Mouse (Mus musculus): ENCODE measurements around the gene Ahsa1.
"Not testable (repeated sequence)": the region's sequence is repeated elsewhere in the genome, so short reads cannot be mapped to it uniquely, and the experiment has no call there.

The Ahsa1 gene

DNA sequence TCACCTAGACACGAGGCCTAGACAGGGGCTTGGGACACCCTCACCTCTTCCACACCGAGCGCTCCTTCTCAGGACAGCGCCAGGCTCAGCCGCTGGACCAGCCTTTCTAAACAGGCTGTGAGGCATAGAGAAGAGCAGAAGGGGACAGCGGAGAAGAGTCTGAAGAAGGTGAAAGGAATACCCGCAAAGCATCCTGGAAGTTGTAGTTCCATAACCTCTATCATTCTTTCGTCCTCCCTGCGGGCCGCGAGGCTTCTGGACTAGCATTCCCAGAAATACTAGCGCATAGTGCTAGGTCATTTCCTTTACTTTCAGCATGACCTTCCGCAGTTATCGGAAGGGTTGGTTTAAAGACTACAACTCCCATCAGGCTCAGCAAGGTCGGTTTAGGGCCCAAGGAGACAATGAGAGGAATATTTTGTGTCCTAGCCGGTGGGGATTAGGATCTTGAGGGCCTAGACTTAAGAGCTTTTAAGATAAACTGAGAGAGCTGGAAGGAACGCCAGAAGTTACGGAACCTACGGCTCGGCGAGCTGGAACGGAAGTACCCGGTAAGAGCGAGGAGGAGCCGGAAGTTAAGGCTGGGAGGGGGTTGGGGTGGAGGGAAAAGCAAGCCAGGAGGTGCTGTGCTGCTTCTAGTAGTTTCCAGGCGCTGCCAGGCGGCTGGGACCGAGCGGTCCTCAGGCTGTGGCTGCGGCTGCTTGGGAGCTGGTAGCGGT lies at the start of gene Ahsa1, which contains the start of gene Vipas39:
TSS of gene Ahsa1 (plus strand) at position 372 of the 719 bp plus-strand sequence.
TSS of gene Vipas39 (minus strand) at position 149 of the 719 bp plus-strand sequence.
- DNase-seq (ENCODE audit: low spot score): peak; percentile 85

DNA sequence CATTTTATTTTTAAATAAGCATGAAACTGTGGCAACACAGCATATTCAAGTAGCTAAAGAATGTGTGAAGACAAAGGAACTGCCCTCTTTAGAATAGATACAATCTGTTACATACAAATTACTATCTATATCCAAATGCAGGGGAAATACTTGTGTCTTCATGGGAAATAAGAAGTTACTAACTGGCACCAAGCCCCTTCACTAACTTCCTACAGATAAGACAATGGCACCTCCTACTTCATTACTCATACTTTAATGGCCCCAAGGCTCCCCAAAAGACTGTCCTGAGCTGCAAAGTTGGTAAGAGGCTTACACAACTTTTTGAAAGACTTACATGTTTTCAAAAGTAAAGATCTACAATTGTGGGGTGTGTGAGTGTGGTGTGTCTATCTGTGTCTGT lies 48.7 kb upstream of the Ahsa1 start:
- DNase-seq (ENCODE audit: low spot score): no peak

DNA sequence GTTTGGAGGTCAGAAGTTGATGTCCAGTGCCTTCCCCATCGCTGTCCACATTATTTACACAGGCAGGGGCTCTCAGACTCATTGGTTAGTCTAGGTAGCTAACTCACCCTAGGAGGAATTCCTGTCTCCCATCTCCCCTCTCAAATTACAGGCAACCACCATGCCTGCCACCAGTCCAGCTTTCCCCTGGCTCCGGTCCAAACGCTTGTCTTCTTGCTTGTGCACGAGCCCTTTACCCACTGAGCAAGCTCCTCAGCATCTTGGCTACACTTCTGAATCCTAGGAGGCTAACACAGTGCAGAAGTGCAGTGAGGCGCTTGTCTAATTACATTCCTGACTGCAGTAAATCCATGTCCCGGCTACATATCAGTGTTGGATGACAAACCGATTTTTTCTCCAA lies 46.9 kb upstream of the Ahsa1 start:
- DNase-seq (ENCODE audit: low spot score): no peak

DNA sequence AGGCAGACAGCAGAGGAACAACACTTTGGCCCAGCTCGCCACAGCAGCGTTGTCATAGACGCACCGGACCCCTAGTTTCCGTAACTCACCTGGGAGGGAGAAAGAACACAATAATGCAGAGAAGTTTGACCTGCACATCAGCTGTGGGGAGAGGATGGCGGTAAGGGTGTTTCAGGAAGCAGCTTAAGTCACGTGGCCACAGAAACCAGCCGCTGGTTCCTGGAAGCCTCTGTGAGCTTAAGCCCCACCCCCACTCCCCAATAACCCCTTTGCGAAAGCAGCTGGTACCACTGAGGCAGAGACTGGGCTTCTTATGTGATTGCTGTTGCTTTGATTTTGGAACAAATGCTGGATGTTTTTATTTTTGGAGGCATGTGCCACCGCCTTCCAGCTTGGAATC lies 41.3 kb upstream of the Ahsa1 start:
- no peak for DNase-seq (ENCODE audit: low spot score)

DNA sequence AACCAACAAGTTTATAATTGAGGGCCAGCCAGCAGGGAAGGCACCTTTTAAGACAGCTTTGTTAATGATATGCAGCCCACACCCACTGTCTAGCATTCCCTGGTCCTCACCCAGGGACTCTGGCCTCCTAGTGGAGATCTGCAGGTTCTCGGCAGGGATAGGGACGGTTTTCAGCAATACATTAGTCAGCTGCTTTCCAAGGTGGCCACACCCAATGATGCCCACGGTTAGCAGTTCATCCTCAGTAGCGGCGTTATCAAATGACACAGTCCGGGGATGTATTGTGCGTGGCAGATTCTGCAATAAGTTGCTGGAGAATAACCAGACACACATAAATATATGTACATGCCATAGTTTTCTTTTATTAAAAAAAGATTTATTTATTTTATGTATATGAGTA lies 39.5 kb upstream of the Ahsa1 start:
- DNase-seq (ENCODE audit: low spot score): no peak

DNA sequence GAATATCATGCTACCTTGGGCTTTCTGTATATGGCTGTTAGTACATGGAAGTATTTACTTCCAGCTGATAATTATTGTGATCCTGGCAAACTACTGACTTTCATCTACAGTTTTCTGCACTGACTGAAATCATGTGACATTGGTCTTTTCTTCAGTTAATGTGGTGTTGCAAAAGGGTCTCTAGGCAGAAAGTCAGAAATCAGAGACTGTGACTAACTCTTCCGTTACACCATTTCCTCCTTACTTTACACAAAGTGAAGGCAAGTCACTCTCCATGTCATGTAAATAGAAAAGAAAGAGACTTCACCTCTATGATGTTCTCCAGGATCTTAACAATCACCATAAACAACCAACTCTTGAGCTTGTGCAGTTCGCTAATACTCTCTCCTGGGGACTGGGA lies 36.6 kb upstream of the Ahsa1 start:
- DNase-seq (ENCODE audit: low spot score): no peak

DNA sequence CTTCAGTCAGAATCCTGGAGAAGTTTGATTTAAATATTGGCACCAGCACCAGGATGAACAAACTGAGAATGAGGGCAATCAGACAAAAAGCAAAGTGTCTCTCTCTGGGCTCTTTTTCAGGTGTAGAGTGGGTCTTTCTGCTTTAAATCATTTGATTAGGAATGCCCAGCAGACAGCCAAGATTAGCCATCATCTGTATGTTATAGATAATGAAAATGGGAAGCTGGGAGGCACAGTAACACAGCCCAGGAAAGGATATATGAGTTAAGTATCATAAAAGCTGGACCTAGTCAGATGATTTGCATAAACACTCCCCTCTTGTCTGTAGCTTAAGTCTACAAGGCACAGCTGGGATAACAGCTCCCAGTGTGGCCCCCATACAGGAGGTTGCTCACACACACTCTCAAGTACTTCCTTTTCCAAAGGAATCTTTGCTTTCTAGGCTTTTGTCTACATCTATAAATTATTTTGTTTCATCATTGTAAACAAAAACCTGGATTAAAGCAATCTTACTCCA lies 35.8 kb upstream of the Ahsa1 start:
- no peak for DNase-seq (ENCODE audit: low spot score)

DNA sequence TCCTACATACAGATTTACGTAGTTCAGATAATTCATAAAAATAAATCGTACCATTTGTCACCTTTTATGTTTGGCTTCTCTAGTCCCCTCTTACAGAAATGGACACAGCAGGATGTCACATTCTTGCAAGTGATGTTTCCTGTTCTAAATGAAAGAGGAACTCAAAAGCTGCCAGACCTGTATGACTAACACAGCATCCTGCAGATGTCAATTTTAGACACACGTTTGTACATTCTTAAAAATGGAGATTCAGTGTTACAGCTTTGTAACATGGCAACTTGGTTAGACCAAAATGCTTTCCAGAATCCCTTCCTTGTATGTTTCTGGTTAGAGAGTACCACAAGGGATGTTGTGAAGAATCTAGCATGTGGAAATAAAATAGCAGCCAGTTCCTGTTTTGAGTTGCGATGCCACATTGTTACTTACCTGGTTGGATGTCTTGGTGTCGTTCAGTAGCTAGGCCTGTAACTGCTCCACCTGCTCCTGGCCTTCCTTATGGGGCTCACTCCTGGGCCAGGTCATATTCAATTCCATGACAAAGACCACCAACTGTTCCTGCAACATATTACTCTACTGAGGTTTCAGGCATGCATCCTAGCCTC lies 29.3 kb upstream of the Ahsa1 start:
- DNase-seq (ENCODE audit: low spot score): no peak

DNA sequence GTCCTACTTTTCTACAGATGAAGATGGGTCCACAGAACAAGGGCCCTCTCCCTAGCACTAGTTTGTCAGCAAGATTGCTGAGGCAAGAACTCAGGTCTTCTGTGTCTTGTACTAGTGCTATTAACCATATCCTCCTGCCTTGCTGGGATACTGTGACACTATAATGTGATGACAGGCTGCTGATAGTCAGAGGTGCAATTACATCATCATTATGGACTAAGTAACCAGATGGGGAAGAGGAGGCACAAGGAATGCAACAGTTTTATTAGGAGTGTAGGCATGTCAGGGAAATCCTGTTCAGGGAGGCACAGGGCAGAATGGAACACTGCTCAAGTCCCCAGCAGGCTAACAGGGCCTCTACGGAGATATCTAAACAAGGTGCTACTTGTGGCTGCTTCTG lies 27.6 kb upstream of the Ahsa1 start, which contains the start of gene Noxred1:
TSS of gene Noxred1 (minus strand) at position 101 of the 400 bp plus-strand sequence.
- DNase-seq (ENCODE audit: low spot score): no peak

DNA sequence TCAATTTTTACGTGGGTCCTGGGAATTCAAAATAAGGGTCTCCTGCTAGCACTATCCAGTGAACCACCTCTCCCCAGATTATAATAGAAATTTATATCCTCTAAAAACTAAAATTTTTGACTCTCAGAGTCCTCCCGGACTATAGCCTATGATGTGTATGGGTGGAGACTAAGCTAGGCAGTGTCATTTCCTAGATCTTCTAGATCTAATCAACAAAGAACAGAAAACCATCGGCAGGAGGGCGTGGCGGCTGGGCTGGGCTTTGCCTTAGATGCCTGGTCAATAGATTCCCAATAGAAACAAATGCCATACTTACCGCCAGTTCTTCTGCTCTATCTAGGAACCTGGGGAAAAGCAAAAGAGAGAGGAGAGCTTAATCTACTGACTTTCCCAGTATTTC lies 16.1 kb upstream of the Ahsa1 start:
- DNase-seq (ENCODE audit: low spot score): no peak

DNA sequence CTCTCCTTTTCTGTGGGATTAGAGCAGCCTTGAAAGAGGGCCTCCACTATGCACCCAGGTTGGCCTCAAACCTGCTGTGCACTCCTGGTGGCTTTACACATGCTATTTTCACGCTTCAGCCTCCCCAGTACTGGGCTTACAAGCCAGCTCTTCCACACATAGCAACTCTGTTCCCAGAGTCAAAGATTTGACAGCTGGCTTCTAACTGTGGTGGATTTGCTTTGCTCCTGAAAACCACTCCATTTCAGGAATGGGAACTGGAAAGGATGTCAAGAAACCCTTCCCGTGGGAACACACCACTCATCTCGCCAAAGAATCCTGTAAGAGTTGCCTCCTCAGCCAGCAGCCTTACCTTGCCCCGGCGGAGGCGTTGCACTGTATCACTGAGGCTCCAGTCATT lies 12.4 kb upstream of the Ahsa1 start:
- no peak for DNase-seq (ENCODE audit: low spot score)

DNA sequence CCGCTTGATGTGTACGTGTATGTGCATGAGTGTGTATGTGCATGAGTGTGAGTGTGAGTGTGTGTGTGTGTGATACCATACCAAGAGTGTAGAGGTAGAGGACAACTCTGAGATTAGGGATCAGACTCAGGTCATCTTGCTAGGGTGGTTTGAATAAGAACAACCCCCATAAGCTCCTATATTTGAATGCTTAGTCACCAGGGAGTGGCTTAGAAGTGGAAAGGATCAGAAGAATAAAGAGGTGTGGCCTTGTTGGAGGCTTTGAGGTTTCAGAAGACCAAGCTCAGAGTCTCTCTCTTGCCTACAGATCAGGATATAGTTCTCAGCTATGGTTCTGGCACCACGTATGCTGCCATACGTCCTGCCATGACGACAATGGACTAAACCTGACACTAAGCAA lies 9.7 kb upstream of the Ahsa1 start:
- DNase-seq (ENCODE audit: low spot score): no peak

DNA sequence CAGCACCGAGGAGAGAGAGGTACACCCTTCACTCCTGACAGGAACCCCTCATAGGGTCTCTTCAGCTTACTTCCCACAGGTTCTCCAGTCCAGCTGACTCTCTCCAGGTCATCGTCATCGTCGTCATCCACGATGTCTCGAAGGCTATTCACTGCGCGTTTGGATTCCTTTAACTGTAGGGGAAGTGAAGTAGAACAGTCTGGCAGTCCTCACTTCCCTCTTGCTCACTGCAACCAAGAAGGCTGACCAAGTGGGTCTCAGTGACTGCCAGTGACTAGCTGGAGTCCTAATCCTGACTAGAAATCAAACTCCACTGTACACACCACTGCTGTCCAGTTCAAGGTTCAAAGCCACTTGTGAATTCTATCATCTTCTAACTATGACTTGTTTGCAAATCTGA lies 5.7 kb upstream of the Ahsa1 start:
- DNase-seq (ENCODE audit: low spot score): no peak

DNA sequence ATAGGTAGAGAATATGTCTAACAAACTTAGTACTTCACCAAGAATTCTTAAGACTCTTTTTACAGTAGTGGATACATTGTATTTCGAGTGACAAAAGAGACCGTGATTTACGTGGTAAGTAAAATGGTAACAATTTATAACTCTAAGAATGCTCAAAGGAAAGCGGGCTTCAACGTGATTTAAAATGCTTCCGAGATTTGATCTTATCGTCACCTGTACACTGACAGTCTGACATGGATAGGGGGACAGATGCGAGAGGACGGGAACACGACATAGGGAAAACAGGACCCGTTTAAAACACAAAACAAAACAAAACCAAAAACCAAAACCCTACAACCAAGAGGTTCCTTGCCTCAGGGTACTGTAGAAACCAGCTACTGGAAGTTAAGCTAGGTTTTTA lies 835 bp upstream of the Ahsa1 start:
- DNase-seq (ENCODE audit: low spot score): no peak

DNA sequence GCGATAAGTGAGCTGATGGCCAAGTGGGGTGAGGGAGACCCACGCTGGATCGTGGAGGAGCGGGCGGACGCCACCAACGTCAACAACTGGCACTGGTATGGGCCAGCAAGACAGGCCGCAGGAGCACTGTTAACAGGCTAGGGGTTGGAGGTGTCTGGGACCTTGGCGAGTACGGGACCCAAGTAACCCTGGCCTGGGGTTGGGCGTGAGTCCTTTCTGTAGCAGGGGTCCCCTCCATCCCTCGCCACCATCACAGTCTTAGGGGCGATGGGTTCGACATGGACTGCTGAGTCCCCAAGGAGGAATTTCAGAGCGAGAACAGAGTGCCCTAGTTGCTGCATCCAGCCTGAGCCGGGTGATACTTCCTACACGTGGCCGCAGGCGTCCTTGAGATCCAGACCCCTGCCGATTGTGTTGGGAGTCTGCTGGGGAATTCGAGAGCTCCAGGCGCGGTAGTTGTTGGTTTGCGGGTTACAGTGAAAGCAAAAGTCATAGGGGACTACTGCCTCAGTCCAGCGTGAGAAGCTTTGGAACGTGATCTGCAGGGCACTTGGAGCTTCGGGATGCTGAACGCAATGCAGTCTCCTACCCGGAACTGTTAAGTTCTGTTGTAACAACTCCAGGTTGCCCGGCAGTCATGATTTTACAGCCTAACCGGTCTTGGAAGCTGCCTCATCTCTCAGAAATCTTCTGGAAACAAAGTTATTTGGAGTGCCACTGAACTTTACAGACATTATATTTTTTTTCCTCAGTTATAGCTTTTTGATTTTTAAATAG lies 736 bp downstream of the Ahsa1 start:
- no peak for DNase-seq (ENCODE audit: low spot score)

DNA sequence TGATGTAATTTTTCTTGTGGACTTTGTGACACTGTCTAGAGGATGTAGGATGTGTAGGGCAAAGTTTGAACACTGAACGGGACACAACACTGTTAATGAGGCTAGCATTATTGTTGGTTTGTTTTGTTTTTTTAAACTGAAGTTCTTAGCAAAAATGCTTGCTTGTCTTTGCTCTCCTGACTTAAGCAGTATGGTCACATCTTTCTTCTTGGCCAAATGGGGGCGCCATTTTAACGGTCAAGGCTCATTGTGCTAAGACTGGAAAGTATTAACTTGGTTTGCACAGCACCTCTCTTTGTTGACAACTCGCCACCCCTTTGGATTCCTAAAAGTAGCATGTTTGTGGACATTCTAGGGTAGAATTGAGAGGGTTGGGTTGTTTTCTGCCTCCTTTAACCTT lies 1.4 kb downstream of the Ahsa1 start:
- no peak for DNase-seq (ENCODE audit: low spot score)

DNA sequence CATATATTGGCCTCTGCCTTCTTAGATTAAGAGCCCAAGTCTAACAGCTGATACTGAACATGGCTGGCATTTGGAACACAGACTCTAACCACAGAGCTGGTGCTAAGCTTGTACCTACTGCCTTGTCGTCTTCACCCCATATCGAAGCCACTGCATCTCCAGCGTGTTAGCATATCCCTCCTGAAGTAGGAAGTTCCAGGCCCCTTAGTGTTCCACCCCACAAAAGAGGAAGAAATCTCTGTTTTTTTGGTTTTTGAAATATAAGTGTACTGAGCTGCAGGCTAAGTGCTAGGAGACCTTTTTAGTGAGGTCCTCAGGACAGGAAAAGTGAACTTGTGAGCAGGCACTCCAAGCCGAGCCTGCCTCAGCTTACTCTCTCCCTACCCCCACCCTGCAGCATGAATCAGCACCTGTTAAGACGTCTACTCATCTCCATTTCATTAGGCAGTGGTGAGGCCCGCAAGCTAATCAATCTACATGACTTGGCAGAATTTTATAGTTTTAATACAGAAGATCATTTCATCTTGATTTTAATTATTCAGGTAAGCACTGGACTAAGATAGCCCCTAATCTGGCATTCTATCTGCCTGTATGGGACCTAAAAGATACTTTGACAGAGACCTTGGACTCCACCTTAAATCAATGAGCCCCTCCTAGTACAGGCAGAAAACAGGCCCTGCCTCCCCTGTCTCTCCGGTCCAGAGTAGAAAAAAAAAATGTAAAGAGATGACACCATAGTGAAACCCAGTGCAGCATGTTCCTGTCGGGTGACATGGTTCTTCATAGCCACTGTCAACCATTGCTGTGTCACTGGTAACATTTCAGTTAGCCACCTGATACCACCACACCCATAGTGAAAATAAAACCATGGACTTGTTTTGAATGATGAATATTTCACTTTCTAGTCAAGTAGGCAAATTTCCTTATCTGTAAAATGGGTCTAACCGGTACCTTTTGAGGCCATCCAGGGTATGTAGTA lies 8.9 kb downstream of the Ahsa1 start:
- no peak for DNase-seq (ENCODE audit: low spot score)

DNA sequence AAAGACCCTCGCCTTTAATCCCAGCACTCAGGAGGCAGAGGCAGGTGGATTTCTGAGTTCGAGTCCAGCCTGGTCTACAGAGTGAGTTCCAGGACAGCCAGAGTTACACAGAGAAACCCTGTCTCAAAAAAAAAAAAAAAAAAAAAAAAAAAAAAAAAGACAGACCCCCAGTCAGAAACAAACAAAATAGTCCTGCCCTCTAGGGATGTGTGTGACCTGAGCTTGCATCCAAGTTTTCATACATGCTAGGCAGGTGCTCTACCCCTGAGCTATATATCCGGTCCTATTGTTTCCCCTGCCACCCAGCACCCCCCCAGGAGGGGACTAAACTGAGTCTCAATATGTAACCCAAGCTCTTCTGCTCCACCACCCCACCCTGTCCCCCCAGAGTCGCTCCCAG lies 11.0 kb downstream of the Ahsa1 start:
- DNase-seq (ENCODE audit: low spot score): not testable (repeated sequence)

DNA sequence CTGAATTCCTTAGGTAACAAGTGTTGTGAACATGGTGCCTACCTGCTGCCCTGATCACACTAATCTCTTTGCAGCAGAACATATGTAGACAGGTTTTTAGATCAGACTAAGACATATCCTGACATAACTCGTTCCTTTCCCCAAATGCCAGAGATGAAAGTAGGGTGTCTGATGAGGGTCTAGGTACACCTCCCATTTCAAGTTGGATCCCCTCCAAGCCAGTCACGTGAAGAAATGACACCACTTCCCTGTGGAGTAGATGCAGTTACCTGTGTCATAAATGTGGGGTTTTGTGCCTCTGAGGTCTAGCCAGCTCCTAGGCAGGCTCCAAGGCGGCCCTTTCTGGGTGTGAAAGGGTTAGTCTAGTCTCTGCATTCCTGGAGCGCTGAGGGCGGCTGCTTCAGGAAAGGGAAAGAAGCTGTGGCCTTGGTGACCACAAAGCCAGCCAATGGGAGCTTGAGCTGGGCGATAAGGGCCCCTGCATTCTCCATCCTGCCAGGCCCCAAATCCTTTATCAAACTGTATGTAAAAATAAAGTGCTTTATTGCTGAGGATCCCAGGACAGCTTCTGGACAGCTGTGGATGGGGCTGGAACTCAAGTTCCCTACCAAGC lies 11.9 kb downstream of the Ahsa1 start:
- DNase-seq (ENCODE audit: low spot score): no peak

DNA sequence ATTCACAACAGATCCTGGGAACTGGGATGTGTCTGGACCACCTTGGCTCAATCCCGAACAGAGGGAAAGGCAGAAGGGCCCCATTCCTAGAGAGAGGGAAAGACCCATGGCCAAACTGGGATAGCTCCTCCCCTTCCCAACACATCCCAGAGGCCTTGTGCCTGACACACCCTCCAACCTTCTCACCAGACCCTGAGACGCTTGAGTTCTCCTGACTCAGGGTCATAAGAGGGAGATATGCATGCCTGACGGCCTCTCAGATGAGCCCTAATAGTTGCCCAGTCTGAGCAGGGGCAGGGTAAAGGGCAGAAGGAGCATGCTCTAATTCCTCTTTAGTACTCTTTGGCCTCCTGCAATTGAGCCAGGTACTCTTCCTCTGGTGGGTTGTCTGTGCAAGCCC lies 13.1 kb downstream of the Ahsa1 start:
- DNase-seq (ENCODE audit: low spot score): no peak

DNA sequence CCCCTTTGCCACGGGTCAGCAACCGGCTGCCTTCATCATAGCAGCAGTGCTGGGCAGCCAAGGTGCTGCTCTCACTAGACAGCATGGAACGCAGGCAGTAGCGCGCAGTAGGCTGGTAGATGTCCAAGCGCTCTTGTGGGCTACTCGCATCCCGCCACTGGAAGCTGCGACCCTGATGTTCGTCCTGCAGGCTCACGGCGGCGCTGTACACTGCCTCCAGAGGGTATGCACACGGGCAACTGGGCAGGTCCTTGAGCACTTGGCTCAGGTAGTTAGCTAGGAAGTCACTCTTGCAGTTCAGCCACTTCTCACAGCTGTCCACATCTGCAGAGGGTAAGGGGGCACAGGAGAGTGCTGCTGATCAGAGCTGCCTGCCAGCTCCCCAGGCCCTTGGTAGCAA lies 13.6 kb downstream of the Ahsa1 start:
- DNase-seq (ENCODE audit: low spot score): no peak

All from spleen, adult 12 weeks (tissue).